Mouse (Mus musculus): ENCODE measurements around the gene Sh2d1b2.

DNA sequence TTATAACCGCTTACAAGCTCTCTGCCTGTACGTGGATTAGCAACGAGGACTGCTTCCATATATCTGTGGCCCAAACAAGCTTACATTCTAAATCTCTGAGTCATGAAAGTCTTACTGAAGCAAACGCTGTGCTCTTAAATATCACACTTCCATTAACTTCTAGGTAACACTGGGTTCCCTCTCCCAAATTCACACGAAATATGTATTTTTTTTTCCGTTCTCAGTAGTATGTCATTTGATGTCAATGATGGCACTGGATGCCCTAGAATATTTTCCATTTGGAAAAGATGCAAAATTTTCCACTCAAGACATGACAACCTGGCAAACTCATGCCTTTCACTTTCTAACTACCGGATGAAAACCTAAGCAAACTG lies 18.2 kb upstream of the Sh2d1b2 start:
- TF ChIP-seq CTCF (IDR thresholded peaks at IDR 0.05; ENCODE audit: extremely low read depth, insufficient read depth, insufficient read length, insufficient replicate concordance) = no peak
- no peak for TF ChIP-seq POLR2A (IDR thresholded peaks at IDR 0.05; ENCODE audit: low read depth, low read length)
